Mouse (Mus musculus): ENCODE data around the gene Itga2.

Itga2 gene

GRCm38 (mm10) chr13:114931775-114932294 lies at the start of gene Itga2:
Gene Itga2 (minus strand): TSS chr13:114932100.
- no peak for DNase-seq (ENCODE audit: low read depth, low spot score)

GRCm38 (mm10) chr13:114980831-114981419 lies 49.0 kb upstream of the Itga2 start:
- DNase-seq (ENCODE audit: low read depth, low spot score) = no peak

- no peak for DNase-seq (ENCODE audit: low read depth, low spot score)
Observed at GRCm38 (mm10) chr13:114974484-114975042, 42.7 kb upstream of the Itga2 start.

- no peak for DNase-seq (ENCODE audit: low read depth, low spot score)
Observed at GRCm38 (mm10) chr13:114971905-114972304, 40.0 kb upstream of the Itga2 start.

- peak; percentile 44 for DNase-seq (ENCODE audit: low read depth, low spot score)
Observed at GRCm38 (mm10) chr13:114964233-114964632, 32.3 kb upstream of the Itga2 start.

- no peak for DNase-seq (ENCODE audit: low read depth, low spot score)
Observed at GRCm38 (mm10) chr13:114954516-114954915, 22.6 kb upstream of the Itga2 start.

GRCm38 (mm10) chr13:114933541-114933940 lies 1.6 kb upstream of the Itga2 start:
- no peak for DNase-seq (ENCODE audit: low read depth, low spot score)

GRCm38 (mm10) chr13:114930996-114931649 lies 777 bp downstream of the Itga2 start:
- no peak for DNase-seq (ENCODE audit: low read depth, low spot score)

- DNase-seq (ENCODE audit: low read depth, low spot score) = no peak
Observed at GRCm38 (mm10) chr13:114924785-114925184, 7.1 kb downstream of the Itga2 start.

GRCm38 (mm10) chr13:114923331-114923730 lies 8.6 kb downstream of the Itga2 start:
- no peak for DNase-seq (ENCODE audit: low read depth, low spot score)

GRCm38 (mm10) chr13:114915767-114916166 lies 16.1 kb downstream of the Itga2 start:
- DNase-seq (ENCODE audit: low read depth, low spot score) = no peak

GRCm38 (mm10) chr13:114914963-114915362 lies 16.9 kb downstream of the Itga2 start:
- DNase-seq (ENCODE audit: low read depth, low spot score) = no peak

GRCm38 (mm10) chr13:114914559-114914958 lies 17.3 kb downstream of the Itga2 start:
- no peak for DNase-seq (ENCODE audit: low read depth, low spot score)

GRCm38 (mm10) chr13:114910629-114911028 lies 21.3 kb downstream of the Itga2 start:
- no peak for DNase-seq (ENCODE audit: low read depth, low spot score)

GRCm38 (mm10) chr13:114909514-114909913 lies 22.4 kb downstream of the Itga2 start:
- DNase-seq (ENCODE audit: low read depth, low spot score) = no peak

GRCm38 (mm10) chr13:114907876-114908275 lies 24.0 kb downstream of the Itga2 start:
- DNase-seq (ENCODE audit: low read depth, low spot score) = no peak

- no peak for DNase-seq (ENCODE audit: low read depth, low spot score)
Observed at GRCm38 (mm10) chr13:114896751-114897386, 35.0 kb downstream of the Itga2 start.

- DNase-seq (ENCODE audit: low read depth, low spot score) = no peak
Observed at GRCm38 (mm10) chr13:114895896-114896295, 36.0 kb downstream of the Itga2 start.

- no peak for DNase-seq (ENCODE audit: low read depth, low spot score)
Observed at GRCm38 (mm10) chr13:114894718-114895117, 37.2 kb downstream of the Itga2 start.

- no peak for DNase-seq (ENCODE audit: low read depth, low spot score)
Observed at GRCm38 (mm10) chr13:114891655-114892054, 40.2 kb downstream of the Itga2 start.

GRCm38 (mm10) chr13:114887695-114888094 lies 44.2 kb downstream of the Itga2 start:
- no peak for DNase-seq (ENCODE audit: low read depth, low spot score)

GRCm38 (mm10) chr13:114887293-114887692 lies 44.6 kb downstream of the Itga2 start:
- DNase-seq (ENCODE audit: low read depth, low spot score) = no peak

All from retina, adult 2 months (tissue).